Mouse (Mus musculus) induced T-regulatory cell, adult 2 months (primary cell): Measurements from ENCODE around the gene C130074G19Rik.

Source experiments
- DNase-seq: peaks from one replicate; pipeline ENCODE4 v3.0.0-alpha.2; 2012; ENCODE audit warnings: low read depth

The C130074G19Rik gene

DNA sequence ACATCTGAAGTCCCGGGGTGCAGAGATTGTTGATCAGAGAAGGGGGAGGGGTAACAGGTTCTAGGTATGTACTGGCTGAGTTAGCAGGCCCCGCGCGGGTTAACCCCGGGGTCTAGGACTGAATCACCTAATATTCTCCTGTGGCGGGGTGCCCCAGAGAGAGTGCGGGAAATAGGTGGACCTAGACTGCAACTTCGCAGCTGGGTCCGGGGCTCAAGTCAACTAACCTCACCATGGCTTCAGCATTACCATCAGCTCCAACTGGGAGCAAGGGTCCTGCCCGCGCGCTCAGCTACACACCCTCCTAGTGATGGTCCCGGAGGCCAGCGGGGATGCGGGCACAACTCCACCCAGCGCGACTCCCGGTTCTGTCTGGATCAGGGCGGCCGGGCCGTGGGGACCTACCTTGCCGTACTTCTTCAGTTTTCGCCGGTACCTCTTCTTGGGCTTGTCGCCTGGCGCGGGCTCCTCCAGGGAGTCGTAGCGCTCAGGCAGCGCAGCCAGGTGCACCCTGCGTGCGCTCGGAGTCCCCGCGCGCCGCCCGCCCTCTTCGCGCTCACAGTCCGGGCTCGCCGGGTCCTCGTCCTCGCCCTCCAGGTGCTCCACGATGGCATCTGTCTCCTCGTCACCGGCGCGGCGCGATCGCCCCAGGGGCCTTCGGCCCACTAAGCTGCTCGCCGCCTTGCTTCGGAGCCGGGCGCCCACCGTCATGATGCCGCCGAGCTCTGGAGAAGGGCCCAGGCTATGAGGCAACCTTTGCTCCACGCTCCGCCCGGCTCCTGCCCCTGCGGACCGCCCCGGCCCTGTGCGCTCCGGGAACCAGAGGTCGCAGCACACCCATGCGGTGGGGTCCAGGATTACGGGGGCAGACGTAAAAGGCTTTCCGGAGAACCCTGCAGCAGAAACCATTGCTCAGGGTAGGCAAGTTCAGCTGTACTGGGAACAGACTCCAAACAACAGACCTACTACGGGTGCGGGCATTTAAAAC, at the start of gene C130074G19Rik:
TSS of gene C130074G19Rik (minus strand) at position 938 of the 988 bp plus-strand sequence.
- DNase-seq: no peak

DNA sequence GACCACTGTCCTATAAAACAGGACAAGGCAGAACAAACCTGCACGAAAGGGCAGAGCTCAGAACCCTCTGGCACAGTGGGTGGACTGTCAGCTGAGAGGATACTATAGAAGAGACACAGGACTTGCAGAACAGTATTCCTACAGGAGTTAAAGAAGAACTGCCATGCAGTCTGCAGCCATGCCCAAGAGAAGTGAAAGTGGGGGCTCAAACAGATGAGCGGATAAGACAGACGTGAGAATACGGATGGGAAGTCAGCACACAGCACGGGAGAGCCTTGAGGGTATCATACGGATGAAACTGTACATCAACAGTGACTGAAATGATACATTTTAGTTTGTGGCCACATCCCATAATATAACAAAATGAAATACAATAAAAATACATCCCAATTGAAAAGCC, 48.1 kb upstream of the C130074G19Rik start:
- no peak for DNase-seq

DNA sequence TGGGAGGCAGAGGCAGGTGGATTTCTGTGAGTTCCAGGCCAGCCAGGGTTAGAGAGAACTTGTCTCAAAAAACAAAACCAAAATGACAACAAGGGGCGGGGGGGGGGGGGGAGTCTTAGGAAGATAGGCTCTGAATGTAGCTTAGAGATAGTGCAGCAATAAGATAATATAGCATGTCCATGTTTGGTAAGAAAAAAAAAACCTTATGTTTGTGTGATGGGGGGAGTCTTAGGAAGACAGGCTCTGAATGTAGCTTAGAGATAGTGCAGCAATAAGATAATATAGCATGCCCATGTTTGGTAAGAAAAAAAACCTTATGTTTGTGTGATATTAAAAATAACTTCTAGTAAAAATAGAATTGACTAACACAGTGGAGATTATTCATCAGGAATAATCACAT, 45.4 kb upstream of the C130074G19Rik start:
- DNase-seq: no peak

DNA sequence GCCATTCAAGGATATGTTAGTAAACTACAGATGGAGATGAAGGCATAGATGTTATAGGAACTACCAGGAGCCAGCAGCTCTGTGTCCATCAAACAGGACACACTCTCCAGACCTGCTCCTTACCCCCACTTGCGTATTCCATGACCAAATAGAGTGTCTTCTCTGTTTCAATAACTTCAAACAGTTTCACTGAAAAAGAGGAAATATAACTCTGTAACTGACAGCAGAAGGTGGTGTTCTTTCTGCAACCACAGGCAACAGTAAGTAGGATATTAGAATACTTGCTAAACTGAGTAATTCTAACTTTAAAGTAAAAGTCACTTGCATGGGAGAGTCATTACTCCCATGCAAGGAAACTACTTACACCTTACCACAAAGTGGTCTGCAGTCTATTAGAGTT, 44.9 kb upstream of the C130074G19Rik start:
- no peak for DNase-seq

DNA sequence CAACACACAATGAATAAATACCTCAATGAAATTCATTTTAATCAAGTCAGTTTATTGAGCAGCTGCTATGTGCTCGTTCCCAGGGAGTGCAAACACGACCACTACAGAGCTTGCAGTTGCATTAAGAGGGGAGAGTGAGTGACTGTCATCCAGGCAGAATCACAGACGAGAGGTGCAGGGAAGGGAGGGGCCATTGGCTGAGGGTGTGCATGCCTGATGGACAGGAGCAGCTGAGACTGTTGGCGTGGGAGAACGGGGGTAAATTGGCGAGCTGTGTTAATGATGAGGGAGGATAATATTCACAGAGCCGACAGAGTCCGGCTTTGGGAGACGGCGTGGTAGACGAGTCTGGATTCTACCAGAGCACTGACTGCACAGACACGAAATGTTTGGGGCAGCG, 39.8 kb upstream of the C130074G19Rik start:
- no peak for DNase-seq

DNA sequence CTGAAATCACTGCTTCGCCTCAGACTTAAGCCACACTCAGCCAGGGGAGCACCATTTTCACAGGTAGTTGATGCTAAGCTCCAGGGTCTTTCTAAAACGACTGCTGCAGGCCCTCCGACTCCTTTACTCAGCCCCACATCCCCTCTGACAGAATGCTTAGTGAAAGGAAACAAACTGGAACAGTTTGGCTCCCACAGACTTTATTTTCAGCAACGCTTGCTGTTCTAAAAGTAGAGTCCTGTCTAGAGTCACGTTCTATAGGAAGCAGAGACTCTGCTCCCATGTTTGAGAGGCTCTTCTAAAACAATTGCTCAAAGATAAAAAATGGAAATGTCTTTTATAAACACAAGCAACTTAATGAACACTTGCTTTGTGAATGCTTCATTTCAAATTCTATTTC, 37.0 kb upstream of the C130074G19Rik start:
- no peak for DNase-seq

DNA sequence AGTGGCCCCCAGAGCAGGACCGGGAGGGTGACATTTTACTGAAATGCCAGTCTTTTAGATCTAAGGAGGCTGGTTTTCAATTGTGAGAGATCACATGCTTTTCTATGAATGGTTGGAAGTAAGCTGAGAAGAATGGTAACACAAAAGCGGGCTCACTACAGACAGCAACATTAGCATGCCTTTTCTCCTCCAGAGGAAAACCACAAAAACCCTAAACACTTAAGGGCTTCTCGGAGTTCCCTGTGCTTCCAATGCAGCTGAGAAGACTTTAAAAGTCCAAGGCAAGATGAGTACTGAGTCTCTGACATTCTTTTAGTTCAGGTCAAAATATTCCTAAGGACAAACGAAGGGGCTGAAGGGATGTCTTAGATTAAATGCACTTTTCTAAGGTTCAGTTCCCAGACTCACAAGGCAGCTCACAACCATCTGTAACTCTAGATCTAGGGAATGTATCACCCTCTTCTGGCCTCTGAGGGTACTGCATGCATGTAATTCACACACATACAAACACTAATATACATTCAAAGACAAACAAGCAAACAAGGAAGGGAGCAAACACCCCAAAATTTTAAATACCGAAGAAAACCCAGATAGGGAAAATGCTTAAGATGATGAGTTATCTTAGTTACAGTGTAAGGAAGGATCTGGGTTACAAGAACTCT, 35.3 kb upstream of the C130074G19Rik start:
- peak; percentile 42 for DNase-seq

DNA sequence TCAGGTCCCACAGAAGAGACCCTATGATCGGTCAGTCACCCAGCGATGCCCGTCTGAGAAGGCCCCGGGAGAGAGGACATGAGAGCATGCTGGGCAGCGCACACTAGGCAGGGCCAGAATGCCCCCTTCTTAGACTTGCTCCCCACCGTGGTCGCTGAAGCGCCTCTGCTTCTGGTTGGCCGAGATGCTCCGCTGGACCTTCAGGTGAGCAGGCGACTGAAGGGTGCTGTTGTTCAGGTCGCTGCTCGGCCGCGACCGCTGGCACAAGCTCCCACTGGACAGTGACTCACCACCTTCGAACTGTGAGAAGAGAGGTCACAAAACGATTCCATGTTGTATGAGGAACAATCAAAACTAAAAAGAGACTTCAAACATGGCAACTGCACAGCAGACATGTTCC, 29.3 kb upstream of the C130074G19Rik start:
- no peak for DNase-seq

DNA sequence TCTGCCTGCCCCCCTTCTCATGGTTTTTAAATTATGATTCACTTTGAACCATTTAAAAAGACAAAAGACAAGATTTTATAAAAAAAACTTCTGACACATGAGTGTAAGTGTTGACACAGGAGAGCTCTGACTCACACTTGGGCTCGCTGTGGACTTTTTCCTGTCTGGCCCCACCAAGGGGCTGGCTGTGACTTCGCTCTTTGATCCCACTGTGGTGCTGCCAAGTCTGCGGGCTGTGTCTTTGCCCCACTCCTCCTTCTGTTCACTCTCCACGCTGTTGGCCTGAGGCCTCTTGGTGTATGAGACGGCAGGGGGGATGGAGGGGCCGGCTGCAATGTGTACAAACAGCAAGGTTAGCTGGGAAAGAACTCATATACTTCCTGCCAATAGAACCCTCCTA, 28.8 kb upstream of the C130074G19Rik start:
- no peak for DNase-seq

DNA sequence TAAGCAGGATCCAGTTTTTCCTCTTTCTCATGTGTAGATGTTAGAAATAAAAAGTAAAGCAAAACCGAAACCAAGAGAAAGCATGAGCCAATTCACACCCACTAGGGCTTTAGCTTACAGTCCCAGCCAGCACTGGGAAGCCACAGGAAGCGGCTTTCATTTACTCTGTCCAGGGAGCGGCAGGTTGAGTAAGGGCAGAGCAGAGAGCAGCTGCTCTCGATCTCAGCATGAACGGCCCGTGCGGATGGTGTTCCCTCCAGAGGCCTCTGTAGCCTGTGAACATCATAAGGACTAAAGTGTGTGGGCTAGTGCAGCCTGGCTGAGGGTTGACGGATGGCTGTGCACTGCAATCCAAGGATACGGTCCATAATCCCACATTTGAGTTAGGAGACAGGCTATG, 25.5 kb upstream of the C130074G19Rik start:
- peak; percentile 23 for DNase-seq

DNA sequence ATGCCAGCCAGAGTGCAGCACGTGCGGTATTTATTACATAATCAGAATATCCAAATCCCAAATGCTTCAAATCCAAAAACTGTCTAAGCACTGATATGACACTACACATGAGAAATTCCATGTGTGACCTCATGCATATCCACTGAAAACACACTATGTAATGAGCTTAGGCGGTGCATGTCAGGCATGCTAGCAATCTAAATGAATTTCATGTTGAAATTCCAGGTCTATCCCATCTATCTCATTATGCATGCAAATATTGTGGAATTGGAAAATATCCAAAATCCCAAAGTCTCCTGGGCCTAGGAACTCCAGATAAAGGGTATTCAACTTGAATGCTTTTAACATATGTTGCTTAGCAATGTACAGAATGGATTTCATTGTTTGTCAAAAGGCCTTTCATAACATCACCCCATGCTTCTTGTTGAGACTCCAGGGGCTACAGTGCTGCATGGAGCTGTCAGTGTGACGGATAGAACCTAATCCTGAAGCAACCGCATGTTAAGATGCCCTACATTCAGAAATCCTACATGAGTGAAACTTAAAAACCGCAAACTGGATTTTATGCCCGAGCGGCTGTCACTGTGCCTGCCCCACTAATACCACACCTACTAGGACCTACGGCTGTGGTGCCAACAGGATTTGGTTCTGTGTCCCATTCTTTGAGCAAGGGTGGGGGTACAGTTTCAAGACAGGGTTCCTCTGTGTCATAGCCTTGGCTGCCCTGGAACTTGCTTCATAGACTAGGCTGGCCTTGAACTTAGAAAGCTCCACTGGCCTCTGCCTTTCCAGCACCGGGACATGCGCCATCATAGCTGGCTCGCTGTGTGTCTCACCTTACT, 23.1 kb upstream of the C130074G19Rik start:
- no peak for DNase-seq

DNA sequence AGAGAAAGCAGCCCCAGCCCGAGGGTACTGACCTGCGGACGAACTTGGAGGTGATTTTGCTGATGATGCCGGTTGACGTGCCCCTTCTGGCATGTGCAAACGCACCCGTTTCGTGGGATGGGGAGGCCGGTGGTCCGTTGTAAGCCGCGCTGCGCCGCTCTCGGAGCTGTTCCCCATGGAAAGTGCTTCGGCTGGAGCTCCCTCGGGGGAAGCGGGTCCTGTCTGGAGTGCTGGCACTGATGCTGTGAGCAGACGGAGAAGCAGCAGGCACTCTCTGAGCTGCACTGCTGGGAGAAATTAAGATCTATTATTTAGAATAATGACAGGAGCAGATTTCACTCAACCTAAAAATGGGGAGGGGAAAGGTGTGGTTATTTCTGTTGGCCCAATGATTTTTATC, 22.4 kb upstream of the C130074G19Rik start:
- DNase-seq: no peak

DNA sequence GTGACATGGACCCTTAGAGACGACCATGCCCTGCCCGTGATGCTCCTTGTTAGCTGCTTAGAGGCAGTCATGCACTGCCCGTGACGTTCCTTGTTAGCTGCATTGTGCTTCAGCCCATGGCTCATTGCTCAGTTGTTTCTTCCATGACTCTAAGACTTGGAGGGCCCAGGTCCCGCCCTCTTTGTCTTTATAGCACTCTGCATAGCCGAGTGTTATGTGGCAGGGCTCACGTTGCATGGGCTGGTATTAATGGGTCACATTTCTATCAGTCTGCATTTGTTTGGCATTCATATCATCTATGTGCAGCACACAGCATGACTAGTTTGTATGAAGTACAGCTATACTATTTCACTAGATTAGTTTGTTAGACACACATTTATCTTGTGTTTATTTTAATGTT, 20.7 kb upstream of the C130074G19Rik start:
- no peak for DNase-seq

DNA sequence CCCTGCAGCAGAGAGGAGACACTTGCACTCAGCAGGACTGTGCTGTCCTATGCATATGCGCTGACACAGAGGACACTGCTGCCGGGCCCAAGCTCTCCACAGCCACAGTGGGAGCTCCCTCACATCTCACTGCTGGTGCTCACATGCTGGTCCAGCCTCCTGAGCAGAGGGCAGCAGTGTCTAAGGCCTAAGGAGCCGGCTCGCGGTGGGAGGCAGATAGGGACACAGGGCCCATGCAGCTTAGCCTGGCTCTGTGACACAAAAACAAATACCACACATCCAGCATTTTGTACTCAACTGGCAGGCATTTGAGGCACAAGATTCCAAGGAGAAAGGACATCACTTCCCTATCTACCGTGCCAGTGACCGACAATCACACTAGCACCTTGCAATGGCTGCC, 19.9 kb upstream of the C130074G19Rik start:
- DNase-seq: no peak

DNA sequence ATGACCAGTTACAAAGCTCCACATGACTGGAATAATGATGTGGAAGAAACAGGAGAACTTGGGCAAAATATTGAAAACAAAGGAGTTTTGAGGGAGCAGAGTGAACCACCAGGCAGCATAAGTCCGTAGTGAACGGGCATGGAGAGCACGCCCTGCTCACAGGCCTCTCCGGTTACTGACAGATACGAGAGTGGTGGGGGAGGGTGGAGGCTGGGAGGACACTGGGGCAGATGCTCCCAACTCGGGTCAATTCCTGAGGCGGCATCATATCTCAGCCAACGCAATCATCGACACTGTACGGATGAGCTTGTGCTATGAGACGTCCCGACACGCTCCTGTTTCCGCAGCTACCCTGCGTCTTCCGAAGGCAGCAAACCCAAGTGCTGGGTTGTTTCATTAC, 14.3 kb upstream of the C130074G19Rik start:
- DNase-seq: no peak

DNA sequence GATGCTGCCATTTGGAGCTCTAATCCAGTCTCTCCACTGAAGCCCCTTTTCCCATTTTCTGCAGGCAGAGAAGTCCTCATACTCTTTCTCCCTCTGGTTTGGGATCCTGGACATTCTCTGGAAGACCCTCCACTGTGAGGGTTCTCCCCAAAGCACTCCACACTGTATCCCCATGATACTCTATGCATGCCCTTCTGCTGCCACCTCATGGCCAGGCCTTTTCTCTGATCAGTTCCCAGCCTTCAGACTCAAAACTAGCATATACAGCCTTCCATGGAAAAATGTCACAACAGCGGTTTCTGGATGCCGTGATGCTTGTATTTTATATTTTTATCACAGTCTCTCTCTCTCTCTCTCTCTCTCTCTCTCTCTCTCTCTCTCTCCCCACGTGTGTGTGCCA, 9.0 kb upstream of the C130074G19Rik start:
- DNase-seq: no peak

DNA sequence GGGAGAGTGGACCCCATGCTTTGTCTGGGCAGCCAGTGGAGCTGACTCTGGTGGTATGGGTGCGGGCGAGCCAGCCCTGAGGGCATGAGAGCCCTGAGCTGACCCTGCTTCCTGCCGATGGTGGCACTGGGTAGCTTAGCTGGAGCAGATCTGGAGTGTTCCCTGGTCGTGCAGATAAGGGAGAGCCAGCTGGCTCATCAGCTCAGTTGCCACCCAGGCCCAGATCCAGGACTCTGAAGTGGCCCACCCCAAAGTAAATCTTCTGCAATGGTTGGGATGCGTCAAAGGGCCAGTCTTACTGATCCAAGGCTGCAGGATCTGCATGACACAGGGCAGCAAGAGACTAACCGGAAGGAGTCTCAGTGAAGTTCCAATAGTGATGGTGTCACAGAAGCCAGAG, 6.4 kb upstream of the C130074G19Rik start:
- no peak for DNase-seq

DNA sequence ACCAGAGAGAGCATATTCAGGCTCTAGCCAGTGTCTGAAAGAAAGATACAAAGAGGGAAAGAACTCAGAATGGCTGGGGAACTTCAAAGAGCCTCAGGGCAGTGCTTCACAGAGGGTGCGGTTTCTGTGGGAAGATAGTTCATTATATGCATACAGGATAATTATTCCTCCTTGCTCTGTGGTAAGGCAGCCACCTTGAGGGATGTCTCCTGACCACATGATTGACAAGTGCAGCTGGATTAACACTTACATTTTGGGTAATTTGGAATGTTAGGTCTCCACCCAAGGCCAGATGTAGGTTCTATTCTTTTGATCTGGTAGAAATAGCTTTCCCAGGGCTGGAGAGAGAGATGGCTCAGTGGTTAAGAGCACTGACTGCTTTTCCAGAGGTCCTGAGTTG, 3.1 kb upstream of the C130074G19Rik start:
- no peak for DNase-seq

DNA sequence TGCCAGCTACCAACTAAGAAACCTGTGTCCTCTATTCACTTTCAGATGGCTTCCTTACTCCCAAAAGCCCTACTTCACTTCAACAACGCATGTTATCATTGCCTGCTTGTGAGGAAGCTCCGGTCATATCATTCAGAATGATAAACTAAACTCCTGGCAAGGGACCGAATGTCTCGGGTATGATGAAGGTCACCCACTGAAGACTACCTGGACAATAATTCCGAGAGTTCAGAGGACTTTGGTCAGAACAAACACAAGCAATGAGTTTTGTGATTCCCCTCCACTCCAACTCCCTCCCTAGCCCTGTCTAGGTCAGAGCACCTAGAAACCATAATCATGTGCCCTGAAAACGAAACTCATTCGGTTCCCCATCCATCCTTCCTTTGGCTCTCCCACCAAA, 1.2 kb downstream of the C130074G19Rik start:
- DNase-seq: no peak

DNA sequence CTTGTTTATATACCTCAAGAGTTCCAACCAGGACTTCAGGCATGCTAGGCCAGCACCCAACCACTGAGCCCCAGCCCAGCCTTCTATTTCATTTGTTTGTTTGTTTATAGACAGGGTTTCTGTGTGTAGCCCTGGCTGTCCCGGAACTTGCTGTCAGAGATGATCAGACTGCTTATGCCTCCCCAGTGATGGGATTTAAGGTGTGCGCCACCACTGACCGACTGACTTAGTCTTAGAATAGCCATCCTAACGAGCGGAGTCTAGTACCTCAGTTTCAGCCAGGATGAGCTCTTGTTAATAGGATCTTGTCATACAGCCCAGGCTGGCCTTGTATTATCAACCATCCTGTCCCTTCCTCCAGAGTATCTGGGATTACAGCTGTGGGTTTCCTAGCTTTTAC, 1.8 kb downstream of the C130074G19Rik start:
- DNase-seq: no peak

DNA sequence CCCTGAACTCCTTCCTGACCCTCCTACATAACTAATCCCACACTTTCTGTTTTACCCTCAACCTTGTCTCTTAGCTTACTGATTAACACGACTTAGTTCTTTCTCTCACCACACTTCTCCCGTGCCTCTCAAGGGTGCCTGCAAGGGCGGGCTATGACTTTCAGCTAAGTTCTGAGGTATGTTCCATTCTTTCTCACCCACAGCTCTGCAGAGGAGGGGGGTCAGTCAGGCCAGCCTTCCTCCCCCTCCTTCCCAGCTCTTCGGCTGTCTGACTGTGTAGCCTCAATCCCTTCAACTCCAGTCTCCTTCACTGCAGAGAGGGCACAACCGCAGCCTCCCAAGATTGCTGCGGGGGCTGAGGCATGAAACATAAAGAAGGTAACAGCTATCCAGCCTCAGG, 4.2 kb downstream of the C130074G19Rik start:
- DNase-seq: no peak

DNA sequence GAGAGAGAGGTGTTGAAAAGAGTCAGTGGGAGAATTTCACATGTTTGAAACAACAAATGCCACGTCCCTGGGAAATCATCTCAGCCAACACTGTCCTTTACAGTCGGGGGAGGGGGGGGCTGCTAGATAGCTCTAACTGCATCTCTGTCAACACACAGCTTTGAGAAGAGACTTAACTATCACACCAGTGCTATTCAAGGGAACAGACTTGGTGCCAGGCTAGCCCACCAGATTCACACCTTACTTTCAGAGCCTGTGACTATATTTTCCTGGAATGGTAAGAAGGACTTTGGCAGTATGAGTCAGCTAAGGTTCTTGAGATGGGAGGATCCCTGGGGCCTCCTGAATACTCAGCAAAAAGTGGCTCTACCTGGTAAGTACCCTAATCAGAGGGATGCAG, 5.7 kb downstream of the C130074G19Rik start:
- no peak for DNase-seq
